Mouse (Mus musculus): ENCODE results near the gene Maff.

DNA sequence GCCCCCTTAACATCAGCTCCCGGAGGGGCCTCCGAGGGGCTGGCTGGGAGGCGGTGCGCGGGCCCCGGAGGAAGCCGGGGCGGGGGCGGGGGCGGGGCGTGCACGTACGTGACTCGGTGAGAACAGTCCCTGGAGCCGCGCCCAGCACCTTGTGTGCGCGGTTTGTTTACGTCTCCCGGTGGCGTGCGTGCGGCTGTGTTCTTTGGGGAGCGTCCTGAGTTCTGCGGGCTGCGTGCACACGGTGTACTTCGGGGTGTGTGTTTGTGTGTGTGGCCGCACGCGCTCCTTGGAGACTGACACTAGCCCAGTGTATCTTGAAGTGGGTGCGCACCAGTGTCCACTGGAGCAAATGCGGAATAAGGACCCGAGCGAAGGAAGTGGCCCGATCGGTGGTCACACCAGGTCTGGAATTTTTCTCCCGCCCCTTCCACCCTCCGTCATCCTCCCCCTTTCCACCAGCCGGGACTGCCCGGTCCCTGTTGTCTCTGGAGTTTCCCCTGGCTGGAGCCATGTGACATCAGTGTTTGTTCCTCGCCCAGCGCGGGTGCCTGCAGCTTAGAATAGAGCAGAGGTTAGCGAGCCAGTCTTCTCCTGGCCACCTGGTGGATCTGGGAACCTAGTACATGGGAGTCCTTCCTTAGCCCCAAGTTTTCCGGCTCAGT lies 1.6 kb downstream of the Maff start:
- TF ChIP-seq CTCF (IDR thresholded peaks at IDR 0.05; ENCODE audit: borderline replicate concordance, insufficient read depth, low read depth, low read length) (no peak), POLR2A (IDR thresholded peaks at IDR 0.05; ENCODE audit: borderline replicate concordance, insufficient read depth, low read length) (no peak)

All from cerebellum, adult 2 months (tissue).